Mouse (Mus musculus) kidney, embryonic 16.5 days (tissue): ENCODE results near the gene Wnt7a. TPM values are rescaled to one million over a fixed set of nuclear protein-coding genes. Genes with fewer than 3 reads are reported as not detected.
A peak's percentile ranks its signal among the peaks of the same experiment; 100 is the strongest.

ENCODE experiments used
- ATAC-seq: fragments of 200-750 bp; cut with Nextera tagmentation; 2 replicates; pipeline ENCODE4 v1.8.0; 2017; ENCODE audit warnings: moderate TSS enrichment; ENCODE audit not compliant: low FRiP score, low TSS enrichment
- H3K27ac ChIP-seq: fragments of 300-500 bp; sonication (generic); 2 replicates; pipeline ENCODE4 v1.5.1; 2014; ENCODE audit warnings: low read length
- H3K27me3 ChIP-seq: fragments of 300-500 bp; sonication (generic); 2 replicates; pipeline ENCODE4 v1.6.1; 2014; ENCODE audit warnings: low read length, control low read depth, mixed read lengths; ENCODE audit not compliant: insufficient read depth
- H3K36me3 ChIP-seq: fragments of 300-500 bp; sonication (generic); 2 replicates; pipeline ENCODE4 v1.6.1; 2014; ENCODE audit warnings: low read length, control low read depth, mixed read lengths; ENCODE audit not compliant: insufficient read depth
- H3K4me1 ChIP-seq: fragments of 300-500 bp; sonication (generic); 2 replicates; pipeline ENCODE4 v1.6.1; 2014; ENCODE audit warnings: low read length, control low read depth, mixed read lengths; ENCODE audit not compliant: insufficient read depth
- H3K4me2 ChIP-seq: fragments of 300-500 bp; sonication (generic); replicated peaks from 2 replicates; pipeline ENCODE4 v1.6.1; 2014; ENCODE audit warnings: low read depth, low read length
- H3K4me3 ChIP-seq: fragments of 300-500 bp; sonication (generic); 2 replicates; pipeline ENCODE4 v1.5.1; 2014; ENCODE audit warnings: mild to moderate bottlenecking, low read length
- H3K9ac ChIP-seq: fragments of 300-500 bp; sonication (generic); replicated peaks from 2 replicates; pipeline ENCODE4 v1.6.1; 2014; ENCODE audit warnings: low read length
- H3K9me3 ChIP-seq: fragments of 300-500 bp; sonication (generic); 2 replicates; pipeline ENCODE4 v1.6.1; 2016; ENCODE audit warnings: low read length, control low read depth
- WGBS: fragments of 180-500 bp; shearing (Covaris S2); extraction: QIAGEN DNeasy Blood & Tissue Kit; methylation state at CpG from one replicate; pipeline ENCODE4 v1.1.7; 2014; 5-methylcytosine and 5-hydroxymethylcytosine counted together
- polyA plus RNA-seq: library from polyadenylated mRNA; unstranded; fragments of >200 nt; fragmentation: Nextera tagmentation; extraction: Ambion mirVana; gene quantifications from 2 replicates; pipeline ENCODE4 v1.2.1, GENCODE M21; 2015

Gene Wnt7a
- polyA plus RNA-seq, 1 experiment from 2014 or later = 0.44 TPM

- H3K4me1 ChIP-seq = peaks cover 4% of the 10 kb centered on the region; the same call in 1 of the 2 replicates
- no peak for ATAC-seq
- H3K36me3 ChIP-seq = no peaks in the 10 kb centered on the region
- H3K4me3 ChIP-seq = no peak overlapping the region
- no peak overlapping the region for H3K27ac ChIP-seq
- H3K9ac ChIP-seq = no peak overlapping the region
- no peaks in the 10 kb centered on the region for H3K9me3 ChIP-seq
- no peaks in the 10 kb centered on the region for H3K27me3 ChIP-seq
- H3K4me2 ChIP-seq = no peak overlapping the region
Observed at GRCm38 (mm10) chr6:91371912-91372585, 39.1 kb downstream of the Wnt7a start.

DNA sequence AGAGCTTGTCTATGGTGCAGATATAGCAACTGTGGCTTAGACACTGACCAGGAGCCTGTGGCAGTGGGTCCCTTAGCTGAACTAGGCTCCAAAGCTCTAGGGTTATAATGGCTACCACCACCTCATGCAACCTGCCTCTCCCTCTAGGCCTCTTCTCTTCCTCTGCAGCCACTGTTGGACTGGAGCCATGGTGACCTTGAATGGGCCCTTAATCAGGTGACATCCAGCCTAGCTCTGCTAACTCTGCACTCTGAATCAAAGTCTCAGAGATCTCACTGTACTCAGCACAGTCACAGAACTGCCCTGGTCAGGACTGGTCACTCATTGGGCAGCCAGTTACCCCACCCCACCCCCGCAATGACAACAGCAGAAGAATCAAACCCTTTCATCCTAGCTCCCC, 44.4 kb downstream of the Wnt7a start:
- Histone ChIP-seq H3K27ac (no peak overlapping the region), H3K36me3 (no peaks in the 10 kb centered on the region), H3K4me1 (peaks cover 11% of the 10 kb centered on the region; the same call in 1 of the 2 replicates), H3K27me3 (no peaks in the 10 kb centered on the region), H3K4me3 (no peak overlapping the region), H3K9ac (no peak overlapping the region), H3K4me2 (no peak overlapping the region), H3K9me3 (no peaks in the 10 kb centered on the region)
- no peak for ATAC-seq
- WGBS = 92% methylated on average over 1 of the region's 1 CpGs

DNA sequence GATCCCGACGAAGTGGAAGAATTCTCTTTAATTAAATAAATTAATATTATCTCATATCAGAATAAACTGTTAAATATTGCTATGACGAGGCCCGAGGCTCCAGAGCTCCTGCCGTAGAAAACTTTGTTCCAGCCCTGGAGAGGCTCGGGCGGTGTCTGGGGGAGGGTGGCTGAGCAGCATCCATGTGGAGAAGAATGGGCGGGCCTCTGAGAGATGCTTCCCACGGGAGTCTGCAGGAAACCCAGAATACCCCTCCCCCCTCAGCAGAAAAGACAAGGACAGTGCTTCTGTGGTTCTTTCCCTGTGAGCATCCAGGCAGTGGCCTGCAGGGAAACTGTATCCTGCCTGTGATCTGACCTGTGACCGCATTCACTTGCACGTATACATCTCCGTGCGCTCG, 45.7 kb downstream of the Wnt7a start:
- no peaks in the 10 kb centered on the region for H3K27me3 ChIP-seq
- H3K9ac ChIP-seq = no peak overlapping the region
- no peak overlapping the region for H3K4me2 ChIP-seq
- H3K27ac ChIP-seq = no peak overlapping the region
- H3K9me3 ChIP-seq = no peaks in the 10 kb centered on the region
- no peaks in the 10 kb centered on the region for H3K36me3 ChIP-seq
- H3K4me3 ChIP-seq = no peak overlapping the region
- 33% methylated on average over 14 of the region's 14 CpGs for WGBS
- peaks cover 11% of the 10 kb centered on the region; the same call in 1 of the 2 replicates for H3K4me1 ChIP-seq
- ATAC-seq = peak; percentile 61

- Histone ChIP-seq H3K4me3 (no peak overlapping the region), H3K36me3 (no peaks in the 10 kb centered on the region), H3K9me3 (no peaks in the 10 kb centered on the region), H3K4me2 (no peak overlapping the region), H3K9ac (no peak overlapping the region), H3K4me1 (peaks cover 7% of the 10 kb centered on the region; the same call in 1 of the 2 replicates), H3K27ac (no peak overlapping the region), H3K27me3 (no peaks in the 10 kb centered on the region)
- 79% methylated on average over 2 of the region's 2 CpGs for WGBS
- ATAC-seq = no peak
Observed at GRCm38 (mm10) chr6:91362756-91363155, 48.4 kb downstream of the Wnt7a start.

DNA sequence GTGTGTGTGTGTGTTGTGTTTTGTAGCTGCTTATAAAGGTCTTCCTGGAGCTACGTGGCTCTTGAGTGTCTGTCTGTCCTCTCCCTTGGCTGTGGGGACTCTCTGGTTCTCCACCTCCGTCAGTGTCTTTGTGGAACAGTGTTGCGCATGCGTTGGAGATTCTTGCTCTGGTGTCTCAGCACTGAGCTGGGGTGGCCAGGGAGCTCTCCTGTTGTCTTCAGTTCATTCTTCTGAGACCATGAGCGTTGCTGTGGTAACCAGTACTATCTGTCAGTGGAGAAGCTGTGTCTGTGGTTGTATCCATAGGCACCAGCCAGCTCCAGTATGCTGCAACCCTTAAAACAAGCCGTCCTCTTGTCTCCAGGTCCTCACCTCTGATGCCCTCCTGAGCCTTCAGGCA, 50.2 kb downstream of the Wnt7a start:
- no peaks in the 10 kb centered on the region for H3K36me3 ChIP-seq
- H3K4me2 ChIP-seq = no peak overlapping the region
- no peak overlapping the region for H3K27ac ChIP-seq
- H3K4me1 ChIP-seq = peaks cover 7% of the 10 kb centered on the region; the same call in 1 of the 2 replicates
- 85% methylated on average over 6 of the region's 6 CpGs for WGBS
- no peak for ATAC-seq
- no peaks in the 10 kb centered on the region for H3K9me3 ChIP-seq
- H3K4me3 ChIP-seq = no peak overlapping the region
- H3K27me3 ChIP-seq = no peaks in the 10 kb centered on the region
- no peak overlapping the region for H3K9ac ChIP-seq

- Histone ChIP-seq H3K27me3 (no peaks in the 10 kb centered on the region), H3K4me2 (no peak overlapping the region), H3K9ac (no peak overlapping the region), H3K36me3 (no peaks in the 10 kb centered on the region), H3K4me3 (no peak overlapping the region), H3K9me3 (no peaks in the 10 kb centered on the region), H3K4me1 (peaks cover under 1% of the 10 kb centered on the region; the same call in 1 of the 2 replicates), H3K27ac (no peak overlapping the region)
- 91% methylated on average over 4 of the region's 4 CpGs for WGBS
- no peak for ATAC-seq
Observed at GRCm38 (mm10) chr6:91360371-91360690, 50.8 kb downstream of the Wnt7a start.

DNA sequence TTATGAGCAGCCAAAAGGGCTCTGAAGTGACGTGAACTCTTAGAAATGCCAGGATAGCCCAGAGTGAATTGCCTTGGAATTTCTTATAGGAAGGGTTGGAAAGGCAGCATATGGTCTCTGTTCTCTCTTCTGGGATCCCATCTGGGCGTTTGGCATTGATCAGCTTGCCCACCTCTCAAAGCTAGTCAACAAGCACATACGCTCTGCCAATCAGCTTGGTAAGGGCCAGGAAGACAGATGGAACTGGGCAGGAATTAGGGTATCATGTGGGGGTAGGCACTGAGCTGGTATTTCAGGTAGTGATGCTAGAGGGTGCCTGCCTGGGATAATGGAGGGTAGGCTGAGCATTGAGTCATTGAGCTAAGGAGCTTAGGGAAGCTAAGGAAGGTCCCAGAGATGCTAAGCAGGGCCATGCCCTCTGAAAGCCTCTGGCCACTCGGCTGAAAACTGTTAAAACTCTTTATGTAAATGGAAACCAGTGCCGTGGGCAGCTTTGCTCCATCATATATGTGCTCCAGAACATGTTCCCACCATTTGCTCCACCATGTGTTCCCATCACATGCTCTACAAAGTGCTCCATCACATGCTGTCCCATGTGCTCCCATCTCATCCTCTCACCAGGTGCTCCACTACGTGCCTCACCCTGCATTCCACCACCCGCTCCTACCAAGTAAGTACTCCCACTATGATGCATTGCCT, 51.3 kb downstream of the Wnt7a start:
- ATAC-seq = no peak
- 85% methylated on average over 7 of the region's 7 CpGs for WGBS
- H3K9me3 ChIP-seq = no peaks in the 10 kb centered on the region
- H3K9ac ChIP-seq = no peak overlapping the region
- H3K27ac ChIP-seq = no peak overlapping the region
- H3K4me1 ChIP-seq = no peaks in the 10 kb centered on the region
- H3K36me3 ChIP-seq = no peaks in the 10 kb centered on the region
- H3K4me3 ChIP-seq = no peak overlapping the region
- no peak overlapping the region for H3K4me2 ChIP-seq
- no peaks in the 10 kb centered on the region for H3K27me3 ChIP-seq

DNA sequence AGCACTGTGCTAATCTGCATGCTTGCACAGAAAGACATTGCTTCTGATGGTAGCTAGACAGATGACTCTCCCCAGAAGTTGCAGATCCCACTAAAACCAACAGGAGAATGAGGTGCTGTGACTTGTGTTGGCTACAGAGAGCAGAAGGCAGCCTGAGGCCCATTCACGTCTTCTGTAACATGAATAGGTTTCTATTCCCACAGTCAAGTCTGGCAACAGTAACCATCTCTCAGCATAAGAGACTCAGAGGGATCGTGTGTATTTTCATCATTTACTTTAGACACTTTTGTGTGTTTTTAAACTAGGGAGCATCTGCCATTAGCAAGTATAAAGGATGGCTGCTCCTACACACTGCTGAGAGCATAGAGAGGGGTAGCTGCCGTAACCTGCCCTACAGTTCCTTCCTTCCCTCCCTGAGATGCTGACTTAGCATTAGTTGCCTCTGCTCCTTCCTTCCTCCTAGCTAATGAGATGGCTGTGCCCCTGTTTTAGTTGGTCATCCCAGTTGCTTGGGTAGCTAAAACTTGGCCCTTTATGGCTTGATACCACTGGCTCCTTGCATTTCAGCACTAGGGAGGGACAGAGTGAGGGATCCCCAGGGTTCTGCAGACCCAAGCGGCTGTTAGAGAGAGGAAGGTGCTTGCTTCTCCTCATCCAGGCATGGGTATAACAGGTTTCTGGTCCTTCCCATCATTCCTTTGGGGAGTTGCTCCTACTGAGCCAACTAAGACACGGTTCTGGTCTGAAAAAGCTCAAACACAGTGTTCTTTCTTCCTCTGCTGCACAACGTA, 52.1 kb downstream of the Wnt7a start:
- Histone ChIP-seq H3K4me3 (no peak overlapping the region), H3K4me2 (no peak overlapping the region), H3K4me1 (no peaks in the 10 kb centered on the region), H3K9ac (no peak overlapping the region), H3K9me3 (no peaks in the 10 kb centered on the region), H3K27me3 (no peaks in the 10 kb centered on the region), H3K27ac (no peak overlapping the region), H3K36me3 (no peaks in the 10 kb centered on the region)
- WGBS = 71% methylated on average over 6 of the region's 6 CpGs
- ATAC-seq = no peak

GRCm38 (mm10) chr6:91358394-91358793, 52.8 kb downstream of the Wnt7a start:
- H3K36me3 ChIP-seq = no peaks in the 10 kb centered on the region
- H3K9ac ChIP-seq = no peak overlapping the region
- WGBS = 62% methylated on average over 2 of the region's 2 CpGs
- H3K9me3 ChIP-seq = no peaks in the 10 kb centered on the region
- no peaks in the 10 kb centered on the region for H3K27me3 ChIP-seq
- H3K4me2 ChIP-seq = no peak overlapping the region
- no peak overlapping the region for H3K4me3 ChIP-seq
- no peak overlapping the region for H3K27ac ChIP-seq
- no peak for ATAC-seq
- H3K4me1 ChIP-seq = no peaks in the 10 kb centered on the region
